Mouse (Mus musculus): Measurements from ENCODE around the gene Dcst2. TPM values are rescaled to one million over a fixed set of nuclear protein-coding genes. Genes with fewer than 3 reads are reported as not detected.

The Dcst2 gene
- polyA plus RNA-seq, 1 experiment, result not detected

- Histone ChIP-seq H3K4me3 (ENCODE audit: insufficient read depth, low read length) (no peak overlapping the region), H3K27ac (ENCODE audit: insufficient read depth, low read length) (no peak overlapping the region), H3K4me1 (ENCODE audit: control insufficient read depth, insufficient read depth, low read length) (0 out of 2 replicates have a peak, but pooled peaks cover 5% of the 10 kb centered on the region)
- TF ChIP-seq POLR2A (IDR thresholded peaks at IDR 0.05; ENCODE audit: low read depth, low read length) (no peak), CTCF (IDR thresholded peaks at IDR 0.05; ENCODE audit: borderline replicate concordance, insufficient read depth, low read length) (peak; percentile 73; the same call in 1 of the 2 replicates)
These were observed 21.3 kb upstream of the Dcst2 start for GRCm38 (mm10) chr3:89340465-89340864.

- Histone ChIP-seq H3K4me1 (ENCODE audit: control insufficient read depth, insufficient read depth, low read length) (0 out of 2 replicates have a peak, but pooled peaks cover under 1% of the 10 kb centered on the region), H3K27ac (ENCODE audit: insufficient read depth, low read length) (no peak overlapping the region), H3K4me3 (ENCODE audit: insufficient read depth, low read length) (no peak overlapping the region)
- no peak for TF ChIP-seq CTCF (IDR thresholded peaks at IDR 0.05; ENCODE audit: borderline replicate concordance, insufficient read depth, low read length)
- TF ChIP-seq POLR2A (IDR thresholded peaks at IDR 0.05; ENCODE audit: low read depth, low read length), result no peak
These were observed 20.0 kb upstream of the Dcst2 start for GRCm38 (mm10) chr3:89341794-89342193.

GRCm38 (mm10) chr3:89343279-89343678, 18.5 kb upstream of the Dcst2 start:
- no peak overlapping the region for H3K27ac ChIP-seq (ENCODE audit: insufficient read depth, low read length)
- H3K4me1 ChIP-seq (ENCODE audit: control insufficient read depth, insufficient read depth, low read length), result peaks cover 3% of the 10 kb centered on the region
- no peak for TF ChIP-seq POLR2A (IDR thresholded peaks at IDR 0.05; ENCODE audit: low read depth, low read length)
- no peak for TF ChIP-seq CTCF (IDR thresholded peaks at IDR 0.05; ENCODE audit: borderline replicate concordance, insufficient read depth, low read length)
- no peak overlapping the region for H3K4me3 ChIP-seq (ENCODE audit: insufficient read depth, low read length)

GRCm38 (mm10) chr3:89346815-89347540, 14.8 kb upstream of the Dcst2 start:
- H3K27ac ChIP-seq (ENCODE audit: insufficient read depth, low read length), result no peak overlapping the region
- no peak for TF ChIP-seq CTCF (IDR thresholded peaks at IDR 0.05; ENCODE audit: borderline replicate concordance, insufficient read depth, low read length)
- TF ChIP-seq POLR2A (IDR thresholded peaks at IDR 0.05; ENCODE audit: low read depth, low read length), result no peak
- H3K4me1 ChIP-seq (ENCODE audit: control insufficient read depth, insufficient read depth, low read length), result peaks cover 6% of the 10 kb centered on the region
- no peak overlapping the region for H3K4me3 ChIP-seq (ENCODE audit: insufficient read depth, low read length)

GRCm38 (mm10) chr3:89347916-89348315, 13.9 kb upstream of the Dcst2 start:
- H3K4me3 ChIP-seq (ENCODE audit: insufficient read depth, low read length), result no peak overlapping the region
- TF ChIP-seq CTCF (IDR thresholded peaks at IDR 0.05; ENCODE audit: borderline replicate concordance, insufficient read depth, low read length) (no peak), POLR2A (IDR thresholded peaks at IDR 0.05; ENCODE audit: low read depth, low read length) (no peak)
- H3K27ac ChIP-seq (ENCODE audit: insufficient read depth, low read length), result no peak overlapping the region
- peaks cover 6% of the 10 kb centered on the region for H3K4me1 ChIP-seq (ENCODE audit: control insufficient read depth, insufficient read depth, low read length)

- H3K4me1 ChIP-seq (ENCODE audit: control insufficient read depth, insufficient read depth, low read length), result peaks cover 6% of the 10 kb centered on the region
These were observed 12.6 kb upstream of the Dcst2 start for GRCm38 (mm10) chr3:89348911-89349868.

GRCm38 (mm10) chr3:89349869-89350501, 11.8 kb upstream of the Dcst2 start, which contains the start of gene Adam15:
Gene Adam15 (minus strand): TSS chr3:89349996.
- H3K4me3 ChIP-seq (ENCODE audit: insufficient read depth, low read length), result peak within 1 kb of the TSS; percentile 74
- peak within 1 kb of the TSS; percentile 51 for H3K27ac ChIP-seq (ENCODE audit: insufficient read depth, low read length)
- TF ChIP-seq POLR2A (IDR thresholded peaks at IDR 0.05; ENCODE audit: low read depth, low read length) (peak; percentile 82), CTCF (IDR thresholded peaks at IDR 0.05; ENCODE audit: borderline replicate concordance, insufficient read depth, low read length) (no peak)
- H3K4me1 ChIP-seq (ENCODE audit: control insufficient read depth, insufficient read depth, low read length), result peaks cover 6% of the 10 kb centered on the region

More at GRCm38 (mm10) chr3:89348911-89349868, 12.6 kb upstream of the Dcst2 start:
- Histone ChIP-seq H3K27ac (ENCODE audit: insufficient read depth, low read length) (peak overlapping the region; percentile 14), H3K4me3 (ENCODE audit: insufficient read depth, low read length) (peak overlapping the region; percentile 74)
- TF ChIP-seq CTCF (IDR thresholded peaks at IDR 0.05; ENCODE audit: borderline replicate concordance, insufficient read depth, low read length), result no peak
- TF ChIP-seq POLR2A (IDR thresholded peaks at IDR 0.05; ENCODE audit: low read depth, low read length), result peak; percentile 73

- TF ChIP-seq POLR2A (IDR thresholded peaks at IDR 0.05; ENCODE audit: low read depth, low read length), result no peak
- TF ChIP-seq CTCF (IDR thresholded peaks at IDR 0.05; ENCODE audit: borderline replicate concordance, insufficient read depth, low read length), result no peak
- Histone ChIP-seq H3K4me3 (ENCODE audit: insufficient read depth, low read length) (no peak overlapping the region), H3K4me1 (ENCODE audit: control insufficient read depth, insufficient read depth, low read length) (peaks cover 6% of the 10 kb centered on the region), H3K27ac (ENCODE audit: insufficient read depth, low read length) (no peak overlapping the region)
These were observed 10.5 kb upstream of the Dcst2 start for GRCm38 (mm10) chr3:89351271-89351670.

- Histone ChIP-seq H3K4me3 (ENCODE audit: insufficient read depth, low read length) (no peak overlapping the region), H3K27ac (ENCODE audit: insufficient read depth, low read length) (no peak overlapping the region), H3K4me1 (ENCODE audit: control insufficient read depth, insufficient read depth, low read length) (no peaks in the 10 kb centered on the region)
- peak; percentile 55; the same call in 1 of the 2 replicates for TF ChIP-seq CTCF (IDR thresholded peaks at IDR 0.05; ENCODE audit: borderline replicate concordance, insufficient read depth, low read length)
- TF ChIP-seq POLR2A (IDR thresholded peaks at IDR 0.05; ENCODE audit: low read depth, low read length), result no peak
These were observed 6.8 kb upstream of the Dcst2 start for GRCm38 (mm10) chr3:89354816-89355511.
